In the genomic region with DNA sequence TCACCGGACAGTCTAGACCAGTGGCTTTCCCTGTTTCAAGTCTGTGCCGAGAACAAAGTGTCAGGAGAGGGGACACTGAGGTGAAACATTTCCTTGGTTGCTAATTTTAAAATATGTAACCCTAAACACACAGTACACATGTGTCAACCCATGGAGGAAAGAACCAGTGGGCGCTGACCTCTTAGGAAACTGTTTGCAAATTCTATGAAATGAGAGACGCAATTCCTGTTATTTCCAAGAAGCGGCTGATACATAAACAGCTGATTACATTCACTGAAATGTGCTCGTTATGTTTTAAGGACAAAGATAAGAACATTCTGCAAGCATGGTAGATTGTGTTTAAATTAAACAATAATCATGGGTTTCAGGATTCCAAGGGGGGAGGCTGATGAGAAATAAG, we compare ENCODE assay signal across 22 mouse cellular contexts.
A peak's percentile ranks its signal among the peaks of the same experiment; 100 is the strongest.
DNase-seq lines count a peak whose midpoint lies in the region; ATAC-seq and TF ChIP-seq lines count a peak whose summit lies in the region.
"Had no signal": no experiment of that assay in that cellular context is flagged by ENCODE, and none has a peak within 500 bp of the region (broad histone marks: within the 10 kb centered on the region; RNA-seq: fewer than 3 reads in every experiment).

No protein-coding gene starts in this region.

- H3K79me2 ChIP-seq in liver, adult 2 months (ENCODE audit: control insufficient read depth, insufficient read depth, low read length) = no peaks in the 10 kb centered on the region

- ATAC-seq in liver, embryonic 12.5 days = no peak
- peak; percentile 79 for ATAC-seq in lung, postnatal 0 days
- ATAC-seq: forebrain, embryonic 14.5 days had no signal

- no peaks in the 10 kb centered on the region for H3K36me3 ChIP-seq in liver, adult 2 months (ENCODE audit: control insufficient read depth, insufficient read depth, low read length)
- H3K36me3 ChIP-seq in liver, embryonic 12.5 days = no peaks in the 10 kb centered on the region
- no peaks in the 10 kb centered on the region for H3K36me3 ChIP-seq in lung, postnatal 0 days (ENCODE audit: insufficient read depth, low read length)
- H3K36me3 ChIP-seq: embryonic facial prominence, embryonic 13.5 days; embryonic facial prominence, embryonic 15.5 days; forebrain, embryonic 10.5 days; forebrain, embryonic 12.5 days had no signal

- DNase-seq in liver, adult 2 months (ENCODE audit: extremely low read depth, low read depth, low spot score) = peak; percentile 56
- DNase-seq in lung, postnatal 0 days (ENCODE audit: low spot score) = peak; percentile 79
- DNase-seq in lung, adult 2 months = no peak
- peak; percentile 44 for DNase-seq in lung, postnatal 36 days
- DNase-seq in lung, postnatal 14 days = no peak
- DNase-seq: adrenal gland, adult 2 months; adrenal gland, postnatal 10 days; adrenal gland, postnatal 25 days; cerebellum, adult 11 months; cerebellum, adult 18-20 months; cerebellum, adult 8-10 months; cerebellum, adult 9-11 months; cerebellum, postnatal 14 days; cerebellum, postnatal 36 days; embryo, embryonic 11 days had no signal

- H3K4me1 ChIP-seq in liver, adult 2 months (ENCODE audit: control insufficient read depth, insufficient read depth, low read length) = no peaks in the 10 kb centered on the region; the same call in 1 of the 2 replicates
- no peaks in the 10 kb centered on the region for H3K4me1 ChIP-seq in liver, embryonic 12.5 days
- no peaks in the 10 kb centered on the region; the same call in 1 of the 2 replicates for H3K4me1 ChIP-seq in lung, postnatal 0 days (ENCODE audit: insufficient read depth, low read depth, low read length)
- H3K4me1 ChIP-seq in lung, adult 2 months (ENCODE audit: control insufficient read depth, insufficient read depth, low read length) = no peaks in the 10 kb centered on the region
- H3K4me1 ChIP-seq: embryonic facial prominence, embryonic 13.5 days; forebrain, embryonic 12.5 days had no signal

- peak; percentile 99 for TF ChIP-seq EP300 in lung, postnatal 0 days (IDR thresholded peaks at IDR 0.05)

- no peak overlapping the region for H3K9ac ChIP-seq in liver, adult 2 months (ENCODE audit: low read depth, low read length)
- no peak overlapping the region for H3K9ac ChIP-seq in liver, embryonic 12.5 days
- H3K9ac ChIP-seq in lung, postnatal 0 days (replicated peaks; ENCODE audit: low read depth) = no peak overlapping the region
- H3K9ac ChIP-seq: embryonic facial prominence, embryonic 13.5 days; embryonic facial prominence, embryonic 15.5 days; forebrain, embryonic 12.5 days had no signal

- no peak for TF ChIP-seq POLR2A in liver, adult 2 months (IDR thresholded peaks at IDR 0.05; ENCODE audit: extremely low read depth, insufficient read depth, low read length)
- TF ChIP-seq POLR2A in lung, adult 2 months (IDR thresholded peaks at IDR 0.05; ENCODE audit: borderline replicate concordance, extremely low read depth, low read depth, low read length) = no peak

- H3K9me3 ChIP-seq in liver, embryonic 12.5 days (replicated peaks) = no peaks in the 10 kb centered on the region
- H3K9me3 ChIP-seq in lung, postnatal 0 days (ENCODE audit: low read length) = no peaks in the 10 kb centered on the region
- H3K9me3 ChIP-seq: embryonic facial prominence, embryonic 13.5 days; embryonic facial prominence, embryonic 15.5 days; forebrain, embryonic 10.5 days; forebrain, embryonic 12.5 days had no signal

- H3K27ac ChIP-seq in liver, adult 2 months (replicated peaks; ENCODE audit: insufficient read depth, low read depth, low read length) = no peak overlapping the region
- no peak overlapping the region for H3K27ac ChIP-seq in liver, embryonic 12.5 days
- H3K27ac ChIP-seq in lung, postnatal 0 days (ENCODE audit: low read length) = no peak overlapping the region
- H3K27ac ChIP-seq: embryonic facial prominence, embryonic 13.5 days; embryonic facial prominence, embryonic 15.5 days; forebrain, embryonic 10.5 days; forebrain, embryonic 12.5 days had no signal

- H3K4me3 ChIP-seq in liver, adult 2 months (ENCODE audit: insufficient read depth, low read depth, low read length) = no peak overlapping the region
- H3K4me3 ChIP-seq in liver, embryonic 12.5 days = no peak overlapping the region
- H3K4me3 ChIP-seq in lung, postnatal 0 days (ENCODE audit: low read depth, low read length) = no peak overlapping the region
- no peak overlapping the region for H3K4me3 ChIP-seq in lung, adult 2 months (replicated peaks; ENCODE audit: extremely low read depth, low read depth, low read length)
- H3K4me3 ChIP-seq: embryonic facial prominence, embryonic 13.5 days; embryonic facial prominence, embryonic 15.5 days; erythroblast, embryonic 14.5 days; forebrain, embryonic 10.5 days; forebrain, embryonic 12.5 days had no signal

- no peak overlapping the region for H3K4me2 ChIP-seq in liver, embryonic 12.5 days
- H3K4me2 ChIP-seq in lung, postnatal 0 days (replicated peaks; ENCODE audit: low read depth, low read length) = no peak overlapping the region
- H3K4me2 ChIP-seq: embryonic facial prominence, embryonic 13.5 days; embryonic facial prominence, embryonic 15.5 days; forebrain, embryonic 12.5 days had no signal

- H3K27me3 ChIP-seq in liver, adult 2 months (ENCODE audit: control insufficient read depth, insufficient read depth, low read length) = no peaks in the 10 kb centered on the region
- H3K27me3 ChIP-seq in liver, embryonic 12.5 days (replicated peaks) = no peaks in the 10 kb centered on the region
- H3K27me3 ChIP-seq in lung, postnatal 0 days (replicated peaks; ENCODE audit: insufficient read depth, low read length) = no peaks in the 10 kb centered on the region
- H3K27me3 ChIP-seq: embryonic facial prominence, embryonic 13.5 days; embryonic facial prominence, embryonic 15.5 days; forebrain, embryonic 12.5 days had no signal

- WGBS in liver, adult 2 months = 60% methylated on average over 6 of the region's 6 CpGs
- WGBS in liver, embryonic 12.5 days (ENCODE audit: insufficient replicate concordance) = 59% methylated on average over 6 of the region's 6 CpGs
- 45% methylated on average over 6 of the region's 6 CpGs for WGBS in lung, postnatal 0 days
- WGBS in lung, adult 2 months = 55% methylated on average over 6 of the region's 6 CpGs

- TF ChIP-seq CTCF in liver, adult 2 months (IDR thresholded peaks at IDR 0.05; ENCODE audit: low read depth, low read length) = no peak
- no peak for TF ChIP-seq CTCF in lung, postnatal 0 days (IDR thresholded peaks at IDR 0.05)
- TF ChIP-seq CTCF in lung, adult 2 months (IDR thresholded peaks at IDR 0.05; ENCODE audit: insufficient read depth, low read length) = no peak

Comparison
In these comparisons a context has a peak if more than half of its experiments do, and no peak if none do; other contexts are left out.
1. DNase-seq: peak in liver, adult 2 months (single experiment), lung, postnatal 0 days (single experiment) and lung, postnatal 36 days (single experiment); none in lung, adult 2 months (single experiment) and lung, postnatal 14 days (single experiment).